Mouse (Mus musculus) embryonic facial prominence, embryonic 13.5 days (tissue): ENCODE measurements around the gene Bloc1s4. TPM values are rescaled to one million over a fixed set of nuclear protein-coding genes. Genes with fewer than 3 reads are reported as not detected.
A peak's percentile ranks its signal among the peaks of the same experiment; 100 is the strongest.

Experiments
- ATAC-seq: fragments of 200-750 bp; cut with Nextera tagmentation; 2 replicates; pipeline ENCODE4 v1.8.0; 2017; ENCODE audit warnings: low read depth; ENCODE audit not compliant: insufficient number of reproducible peaks, insufficient read depth, low FRiP score, low TSS enrichment
- H3K27ac ChIP-seq: fragments of 300-500 bp; sonication (generic); 2 replicates; pipeline ENCODE4 v1.5.1; 2015; ENCODE audit warnings: moderate library complexity, mild to moderate bottlenecking, inconsistent platforms
- H3K27me3 ChIP-seq: fragments of 300-500 bp; sonication (generic); 2 replicates; pipeline ENCODE4 v1.6.1; 2015; ENCODE audit warnings: mild to moderate bottlenecking, inconsistent platforms
- H3K36me3 ChIP-seq: fragments of 300-500 bp; sonication (generic); 2 replicates; pipeline ENCODE4 v1.6.1; 2015; ENCODE audit warnings: mild to moderate bottlenecking, inconsistent platforms
- H3K4me1 ChIP-seq: fragments of 300-500 bp; sonication (generic); 2 replicates; pipeline ENCODE4 v1.6.1; 2015; ENCODE audit warnings: inconsistent platforms
- H3K4me2 ChIP-seq: fragments of 300-500 bp; sonication (generic); 2 replicates; pipeline ENCODE4 v1.6.1; 2015; ENCODE audit warnings: moderate library complexity, mild to moderate bottlenecking, inconsistent platforms
- H3K4me3 ChIP-seq: fragments of 300-500 bp; sonication (generic); 2 replicates; pipeline ENCODE4 v1.5.1; 2015; ENCODE audit warnings: mild to moderate bottlenecking, inconsistent platforms
- H3K9ac ChIP-seq: fragments of 300-500 bp; sonication (generic); 2 replicates; pipeline ENCODE4 v1.6.1; 2015; ENCODE audit warnings: mild to moderate bottlenecking, inconsistent platforms
- H3K9me3 ChIP-seq: fragments of 300-500 bp; sonication (generic); 2 replicates; pipeline ENCODE4 v1.6.1; 2016; ENCODE audit warnings: inconsistent platforms
- WGBS: fragments of 180-500 bp; shearing (Covaris S2); methylation state at CpG from one replicate; pipeline ENCODE4 v1.1.7; 2015; ENCODE audit warnings: mixed read lengths; 5-methylcytosine and 5-hydroxymethylcytosine counted together
- polyA plus RNA-seq: library from polyadenylated mRNA; unstranded; fragments of >200 nt; fragmentation: Nextera tagmentation; extraction: Ambion mirVana; gene quantifications from 2 replicates; pipeline ENCODE4 v1.2.1, GENCODE M21; 2015

Bloc1s4 gene
- polyA plus RNA-seq, 1 experiment from 2014 or later = 28.3 TPM

DNA sequence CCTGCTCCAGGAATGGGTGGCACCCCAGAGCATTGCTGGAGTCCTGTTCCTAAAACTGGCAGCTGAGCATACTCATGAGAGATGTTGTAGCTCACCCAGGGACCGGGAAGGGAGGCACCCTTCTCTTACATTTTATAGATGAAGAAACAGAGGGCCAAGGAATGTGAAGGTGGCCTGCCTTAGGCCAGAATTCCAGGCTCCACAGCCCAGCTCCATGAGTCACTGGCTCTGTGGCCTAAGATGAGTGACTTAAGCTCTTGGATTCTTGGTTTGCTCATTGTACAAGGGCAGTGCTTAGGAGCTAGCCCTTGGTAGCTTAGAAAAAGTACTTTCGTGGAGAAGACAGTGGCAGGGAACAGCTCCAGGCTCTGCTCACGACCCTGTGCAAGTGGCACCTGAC is 33.6 kb downstream of the Bloc1s4 start:
- no peak overlapping the region for H3K9ac ChIP-seq
- H3K4me2 ChIP-seq = no peak overlapping the region
- no peak for ATAC-seq
- peaks cover 12% of the 10 kb centered on the region for H3K4me1 ChIP-seq
- no peaks in the 10 kb centered on the region for H3K36me3 ChIP-seq
- no peak overlapping the region for H3K27ac ChIP-seq
- H3K27me3 ChIP-seq = no peaks in the 10 kb centered on the region
- no peaks in the 10 kb centered on the region for H3K9me3 ChIP-seq
- 57% methylated on average over 3 of the region's 3 CpGs for WGBS
- H3K4me3 ChIP-seq = no peak overlapping the region

DNA sequence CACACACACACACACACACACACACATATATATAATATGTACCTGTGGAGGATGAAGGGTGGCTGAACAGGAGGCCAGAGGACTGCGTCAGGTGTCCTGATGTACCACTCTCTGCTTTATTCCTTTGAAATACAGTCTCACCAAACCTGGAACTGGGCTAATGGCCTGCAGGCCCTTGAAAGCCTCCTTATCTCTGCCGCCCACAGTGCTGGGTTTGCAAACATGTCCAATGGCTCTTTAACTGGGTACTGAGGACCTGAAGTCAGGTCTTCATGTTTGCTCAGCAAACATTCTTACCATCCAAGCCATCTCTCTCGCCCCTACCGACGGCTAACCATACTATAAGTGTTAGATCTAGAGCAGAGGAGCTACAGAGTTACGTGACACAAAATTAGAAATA is 34.8 kb downstream of the Bloc1s4 start:
- no peak overlapping the region for H3K9ac ChIP-seq
- H3K4me3 ChIP-seq = no peak overlapping the region
- H3K4me1 ChIP-seq = peaks cover 12% of the 10 kb centered on the region
- H3K4me2 ChIP-seq = peak overlapping the region; percentile 78; the same call in 1 of the 2 replicates
- H3K36me3 ChIP-seq = no peaks in the 10 kb centered on the region
- no peaks in the 10 kb centered on the region for H3K9me3 ChIP-seq
- ATAC-seq = no peak
- no peak overlapping the region for H3K27ac ChIP-seq
- H3K27me3 ChIP-seq = no peaks in the 10 kb centered on the region
- 84% methylated on average over 6 of the region's 6 CpGs for WGBS

DNA sequence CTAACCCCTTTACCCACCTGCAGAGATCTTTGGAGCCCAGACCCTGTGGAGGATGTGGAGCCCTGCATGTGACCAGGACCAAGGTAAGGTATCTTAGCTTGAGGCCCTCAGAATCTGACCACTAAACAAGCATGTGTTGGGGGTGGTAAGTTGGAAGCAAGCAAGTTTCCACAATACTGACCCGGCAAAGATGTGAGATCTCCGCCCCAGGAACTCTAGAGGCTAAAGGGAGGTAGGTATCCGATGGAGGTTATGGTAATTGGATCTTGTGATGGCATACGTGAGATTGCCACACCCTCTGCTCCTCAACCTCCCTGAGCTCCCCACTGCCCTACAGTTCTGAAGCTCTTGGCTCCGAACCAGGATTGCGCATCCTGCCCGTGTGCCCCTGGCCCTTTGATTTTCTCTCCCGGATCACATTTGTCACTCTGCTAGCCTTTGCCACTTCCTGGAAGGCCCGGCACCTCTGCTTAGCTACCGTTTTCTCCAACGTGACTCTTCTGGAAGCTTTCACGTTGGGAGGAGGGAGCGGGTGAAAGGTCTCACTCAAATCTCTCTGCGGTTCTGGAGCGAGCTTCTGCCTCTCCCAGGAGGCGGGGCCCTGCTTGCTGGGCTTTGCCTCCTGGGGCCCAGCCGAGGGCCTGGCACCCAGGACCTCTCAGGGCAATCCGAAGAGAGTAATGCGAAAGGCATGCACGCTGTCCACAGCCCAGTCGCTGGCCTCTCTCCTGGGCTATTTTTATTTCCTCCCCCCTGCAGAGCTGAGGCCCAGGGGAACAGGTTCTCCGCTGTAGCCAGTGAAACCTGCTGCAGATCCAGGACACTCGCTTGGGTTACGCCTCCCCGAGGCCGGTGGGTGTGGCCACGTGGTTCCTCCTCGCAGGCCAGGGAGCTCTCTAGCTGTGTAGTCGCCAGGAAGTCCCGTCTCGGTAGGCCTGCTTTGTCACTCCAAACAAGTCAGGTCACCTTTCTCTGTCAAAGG is 35.6 kb downstream of the Bloc1s4 start:
- H3K9ac ChIP-seq = peak overlapping the region; percentile 67
- peak overlapping the region; percentile 44 for H3K4me3 ChIP-seq
- no peaks in the 10 kb centered on the region for H3K36me3 ChIP-seq
- no peaks in the 10 kb centered on the region for H3K27me3 ChIP-seq
- peaks cover 12% of the 10 kb centered on the region for H3K4me1 ChIP-seq
- H3K4me2 ChIP-seq = peak overlapping the region; percentile 78
- no peaks in the 10 kb centered on the region for H3K9me3 ChIP-seq
- H3K27ac ChIP-seq = peak overlapping the region; percentile 18; the same call in 1 of the 2 replicates
- 6% methylated on average over 31 of the region's 31 CpGs for WGBS
- 0 out of 2 replicates have a peak, but pooled peaks have one; percentile 48 for ATAC-seq

- H3K9ac ChIP-seq = no peak overlapping the region
- no peak overlapping the region for H3K27ac ChIP-seq
- ATAC-seq = no peak
- no peak overlapping the region for H3K4me2 ChIP-seq
- no peaks in the 10 kb centered on the region for H3K27me3 ChIP-seq
- H3K9me3 ChIP-seq = no peaks in the 10 kb centered on the region
- 56% methylated on average over 5 of the region's 5 CpGs for WGBS
- peaks cover 12% of the 10 kb centered on the region for H3K4me1 ChIP-seq
- H3K4me3 ChIP-seq = no peak overlapping the region
- no peaks in the 10 kb centered on the region for H3K36me3 ChIP-seq
These were observed 36.6 kb downstream of the Bloc1s4 start for GRCm38 (mm10) chr5:36711863-36712262.

DNA sequence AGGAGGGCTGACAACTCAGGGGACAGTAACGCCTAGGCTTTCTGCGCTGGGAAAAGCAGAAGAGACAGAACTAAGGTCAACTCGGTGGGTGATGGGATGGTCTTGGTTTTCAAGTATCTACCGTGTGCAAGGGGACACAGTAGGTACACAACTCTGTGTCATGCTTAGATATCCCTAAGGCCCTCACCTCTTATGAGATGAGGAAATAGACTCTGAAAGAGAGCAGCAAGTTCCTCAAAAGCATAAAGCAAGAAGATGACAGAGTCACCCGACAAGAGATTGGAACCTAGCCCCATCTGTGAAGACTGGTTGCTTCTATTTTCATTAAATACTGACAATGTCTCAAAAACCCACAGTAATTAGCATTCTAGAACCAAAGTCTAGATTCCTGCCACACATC is 42.7 kb downstream of the Bloc1s4 start:
- Histone ChIP-seq H3K36me3 (no peaks in the 10 kb centered on the region), H3K9ac (no peak overlapping the region), H3K4me3 (no peak overlapping the region), H3K4me1 (no peaks in the 10 kb centered on the region), H3K4me2 (no peak overlapping the region), H3K9me3 (no peaks in the 10 kb centered on the region), H3K27ac (no peak overlapping the region), H3K27me3 (no peaks in the 10 kb centered on the region)
- no peak for ATAC-seq
- 81% methylated on average over 5 of the region's 5 CpGs for WGBS

GRCm38 (mm10) chr5:36705390-36705789 is 43.1 kb downstream of the Bloc1s4 start:
- ATAC-seq = no peak

DNA sequence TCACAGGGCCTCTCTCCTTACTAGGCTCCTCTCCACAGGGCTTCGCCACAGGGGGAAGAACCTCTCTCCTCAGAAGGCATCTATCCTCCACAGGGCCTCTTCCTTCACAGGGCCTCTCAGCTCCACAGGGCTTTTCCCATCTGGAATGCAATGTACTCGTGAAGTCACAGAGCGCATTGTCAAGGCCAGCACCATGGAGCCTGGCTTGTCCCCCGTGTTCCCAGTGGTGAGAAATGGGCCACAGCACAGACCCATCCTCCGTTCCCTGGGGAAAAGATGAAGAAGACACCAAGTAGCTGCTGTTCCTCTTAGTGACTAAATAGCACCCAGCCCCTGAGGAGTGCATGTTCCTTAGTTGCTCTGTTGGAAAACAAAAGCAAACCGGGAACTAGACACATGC is 43.8 kb downstream of the Bloc1s4 start:
- Histone ChIP-seq H3K4me3 (no peak overlapping the region), H3K9ac (no peak overlapping the region), H3K4me1 (no peaks in the 10 kb centered on the region), H3K27me3 (no peaks in the 10 kb centered on the region), H3K27ac (no peak overlapping the region), H3K36me3 (no peaks in the 10 kb centered on the region), H3K9me3 (no peaks in the 10 kb centered on the region), H3K4me2 (no peak overlapping the region)
- 77% methylated on average over 6 of the region's 6 CpGs for WGBS
- no peak for ATAC-seq

More at GRCm38 (mm10) chr5:36705390-36705789, 43.1 kb downstream of the Bloc1s4 start:
- Histone ChIP-seq H3K4me3 (no peak overlapping the region), H3K36me3 (no peaks in the 10 kb centered on the region), H3K27me3 (no peaks in the 10 kb centered on the region), H3K4me1 (no peaks in the 10 kb centered on the region), H3K9me3 (no peaks in the 10 kb centered on the region), H3K4me2 (no peak overlapping the region), H3K9ac (no peak overlapping the region), H3K27ac (no peak overlapping the region)
- 84% methylated on average over 5 of the region's 5 CpGs for WGBS

DNA sequence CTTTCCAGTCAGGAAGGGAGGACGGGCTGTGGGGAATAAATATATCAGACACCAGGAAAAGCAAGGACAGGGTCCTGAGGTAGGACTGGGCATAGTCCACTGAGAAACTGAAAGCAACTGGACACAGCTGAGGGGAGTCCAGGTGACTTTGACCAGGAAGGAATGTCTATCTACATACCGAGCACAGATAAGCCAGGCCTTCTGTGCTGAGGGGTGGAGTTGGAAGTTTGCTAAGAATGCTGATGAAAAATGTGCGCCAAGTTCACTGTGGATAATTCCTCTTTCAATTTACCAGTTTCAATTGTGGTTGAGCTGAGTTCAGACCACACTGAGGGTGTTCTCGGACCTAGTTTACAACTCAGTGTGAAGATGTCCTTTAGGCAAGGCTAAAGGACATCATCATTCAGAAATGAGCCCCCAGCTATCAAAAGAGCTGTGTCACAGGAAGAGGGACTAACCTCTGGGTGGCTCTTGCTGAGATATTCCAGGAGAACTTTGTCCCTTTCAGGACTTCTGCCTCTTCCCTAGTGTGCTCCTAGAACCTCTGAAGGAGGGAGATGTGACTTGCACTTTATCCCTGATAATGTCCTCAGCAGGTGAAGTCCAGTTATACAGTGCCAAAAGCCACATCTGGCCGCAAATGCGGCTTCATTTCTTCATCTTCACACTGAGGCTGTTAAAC is 47.4 kb downstream of the Bloc1s4 start:
- no peak overlapping the region for H3K27ac ChIP-seq
- no peak overlapping the region for H3K4me2 ChIP-seq
- H3K36me3 ChIP-seq = no peaks in the 10 kb centered on the region
- no peak overlapping the region for H3K4me3 ChIP-seq
- H3K9ac ChIP-seq = no peak overlapping the region
- no peak for ATAC-seq
- 78% methylated on average over 6 of the region's 6 CpGs for WGBS
- 0 out of 2 replicates have a peak, but pooled peaks cover 4% of the 10 kb centered on the region for H3K4me1 ChIP-seq
- H3K27me3 ChIP-seq = no peaks in the 10 kb centered on the region
- no peaks in the 10 kb centered on the region for H3K9me3 ChIP-seq

DNA sequence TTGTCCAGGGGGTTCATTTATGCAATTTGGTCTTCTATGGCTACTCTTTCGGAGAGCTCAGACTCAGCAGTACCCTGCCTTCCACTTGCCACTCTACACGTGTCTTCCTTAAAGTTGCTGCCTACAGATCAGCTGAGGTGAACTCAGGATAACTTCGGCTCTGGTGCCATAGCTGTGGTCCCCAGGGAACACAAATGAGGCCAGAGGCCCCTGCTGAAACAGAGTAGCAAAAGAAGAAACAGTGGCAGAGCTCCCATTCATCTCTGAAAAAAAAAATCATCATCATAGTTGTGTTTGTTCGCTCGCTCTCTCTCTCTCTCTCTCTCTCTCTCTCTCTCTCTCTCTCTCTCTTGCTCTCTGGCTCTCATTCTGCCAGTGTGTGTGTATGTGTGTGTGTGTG is 49.8 kb downstream of the Bloc1s4 start:
- H3K4me3 ChIP-seq = no peak overlapping the region
- ATAC-seq = no peak
- 58% methylated on average over 5 of the region's 5 CpGs for WGBS

GRCm38 (mm10) chr5:36698067-36698670 is 50.3 kb downstream of the Bloc1s4 start:
- H3K36me3 ChIP-seq = no peaks in the 10 kb centered on the region
- no peaks in the 10 kb centered on the region for H3K27me3 ChIP-seq
- no peak for ATAC-seq
- no peak overlapping the region for H3K4me2 ChIP-seq
- H3K9me3 ChIP-seq = no peaks in the 10 kb centered on the region
- peaks cover 18% of the 10 kb centered on the region for H3K4me1 ChIP-seq
- no peak overlapping the region for H3K9ac ChIP-seq
- no peak overlapping the region for H3K4me3 ChIP-seq
- no peak overlapping the region for H3K27ac ChIP-seq
- WGBS = 71% methylated on average over 7 of the region's 7 CpGs

More for the DNA sequence above, 49.8 kb downstream of the Bloc1s4 start:
- Histone ChIP-seq H3K27me3 (no peaks in the 10 kb centered on the region), H3K9me3 (no peaks in the 10 kb centered on the region), H3K9ac (no peak overlapping the region), H3K4me1 (peaks cover 13% of the 10 kb centered on the region), H3K4me2 (no peak overlapping the region), H3K36me3 (no peaks in the 10 kb centered on the region), H3K27ac (no peak overlapping the region)
